Mouse (Mus musculus) regulatory T cell (primary cell): ENCODE results near the gene Rspry1.

ENCODE experiments used
- in situ Hi-C: fragments of 300-600 bp; cut with MboI, MseI; formaldehyde crosslinking; loops from one replicate; pipeline ENCODE4 v1.15.1; 2025; ENCODE audit warnings: high pct_unique_total_duplicates

Rspry1 gene

DNA sequence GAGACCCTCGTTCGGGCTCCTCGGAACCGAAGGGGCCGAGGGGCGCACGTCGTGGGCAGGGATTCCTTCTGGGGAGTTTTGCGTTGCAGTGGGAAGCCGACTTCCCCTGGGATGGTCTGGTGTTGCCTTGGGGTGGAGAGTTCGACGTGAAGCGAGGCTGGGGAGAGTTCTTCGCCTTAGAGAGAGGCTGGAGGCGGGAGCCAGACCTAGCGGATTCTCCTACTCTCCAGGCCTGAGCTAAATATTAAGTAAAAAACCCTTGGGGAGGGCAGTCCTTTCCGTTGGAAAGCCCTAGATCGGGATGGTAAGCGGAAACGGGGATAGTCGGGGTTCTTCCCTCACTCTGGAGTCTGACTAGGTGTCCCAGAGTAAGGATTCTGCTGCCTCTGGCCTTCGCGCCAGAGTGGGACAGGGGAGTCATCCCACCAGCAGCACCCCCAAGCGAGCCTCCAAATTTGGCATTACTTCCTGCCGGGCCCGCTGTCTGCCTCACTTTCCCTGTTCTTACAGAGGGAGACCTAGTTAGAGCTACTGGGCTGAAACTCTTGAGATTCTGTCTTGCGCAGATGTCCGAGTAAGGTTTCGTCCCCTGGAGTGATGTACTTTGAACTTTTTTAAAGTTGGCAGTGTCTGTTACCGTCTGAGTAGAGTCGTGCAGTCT, 864 bp downstream of the Rspry1 start:
- in situ Hi-C loops = no loop called here

DNA sequence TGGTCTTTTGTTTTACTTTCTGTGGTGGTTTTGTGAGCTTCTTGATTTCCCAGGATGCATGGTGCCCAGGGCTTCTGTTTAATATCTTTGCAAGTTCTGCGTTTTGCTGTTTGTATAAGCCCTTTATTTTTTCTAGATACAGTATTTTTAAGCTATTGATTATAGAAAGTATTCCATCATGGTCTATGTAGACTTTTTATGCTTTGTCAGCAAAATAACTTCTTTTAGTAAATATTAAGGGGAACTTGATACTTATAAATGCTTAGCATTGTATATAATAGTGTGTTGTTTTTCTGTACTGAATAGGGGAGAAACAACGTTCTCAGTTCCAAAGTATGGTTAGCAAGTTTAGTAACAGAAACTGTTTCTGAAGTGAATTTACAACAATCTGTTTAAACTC, 2.3 kb downstream of the Rspry1 start:
- in situ Hi-C loops = no loop called here

DNA sequence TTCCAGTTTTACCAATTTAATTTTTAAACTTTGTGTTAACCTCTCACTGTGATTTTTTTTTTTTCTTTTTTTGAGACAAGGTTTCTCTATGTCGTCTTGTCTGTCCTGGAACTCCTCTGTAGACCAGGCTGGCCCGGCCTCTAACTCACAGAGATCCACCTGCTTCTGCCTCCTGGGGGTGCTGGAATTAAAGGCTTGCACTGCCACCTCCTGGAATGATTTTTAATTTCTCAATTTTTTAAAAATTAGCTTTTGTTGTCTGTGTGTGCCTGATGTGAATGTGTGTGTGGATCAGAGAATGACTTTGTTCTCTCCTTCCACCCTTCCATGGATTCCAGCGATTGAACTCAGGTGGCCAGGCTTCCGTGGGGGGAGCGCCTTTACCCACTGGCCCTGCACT, 5.3 kb downstream of the Rspry1 start:
- in situ Hi-C loops = no loop called here

DNA sequence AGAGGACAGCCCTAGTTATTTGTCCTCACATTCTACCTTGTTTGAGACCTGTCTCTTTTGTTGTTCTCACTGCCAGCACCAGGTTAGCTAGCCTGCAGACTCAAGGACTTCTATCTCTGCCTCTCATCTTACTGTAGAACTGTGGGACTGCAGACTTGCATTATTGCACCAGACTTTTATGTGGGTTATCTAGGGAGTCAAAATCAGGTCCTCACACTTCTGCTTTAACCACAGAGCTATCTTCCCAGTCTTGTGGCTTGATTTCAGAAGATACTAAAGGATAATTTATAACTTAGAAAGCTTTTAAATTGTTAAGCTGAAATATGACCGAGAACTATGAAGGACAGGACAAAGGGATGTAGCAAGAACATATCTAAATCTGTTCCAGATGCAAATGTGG, 23.1 kb downstream of the Rspry1 start:
- in situ Hi-C loops = no loop called here

DNA sequence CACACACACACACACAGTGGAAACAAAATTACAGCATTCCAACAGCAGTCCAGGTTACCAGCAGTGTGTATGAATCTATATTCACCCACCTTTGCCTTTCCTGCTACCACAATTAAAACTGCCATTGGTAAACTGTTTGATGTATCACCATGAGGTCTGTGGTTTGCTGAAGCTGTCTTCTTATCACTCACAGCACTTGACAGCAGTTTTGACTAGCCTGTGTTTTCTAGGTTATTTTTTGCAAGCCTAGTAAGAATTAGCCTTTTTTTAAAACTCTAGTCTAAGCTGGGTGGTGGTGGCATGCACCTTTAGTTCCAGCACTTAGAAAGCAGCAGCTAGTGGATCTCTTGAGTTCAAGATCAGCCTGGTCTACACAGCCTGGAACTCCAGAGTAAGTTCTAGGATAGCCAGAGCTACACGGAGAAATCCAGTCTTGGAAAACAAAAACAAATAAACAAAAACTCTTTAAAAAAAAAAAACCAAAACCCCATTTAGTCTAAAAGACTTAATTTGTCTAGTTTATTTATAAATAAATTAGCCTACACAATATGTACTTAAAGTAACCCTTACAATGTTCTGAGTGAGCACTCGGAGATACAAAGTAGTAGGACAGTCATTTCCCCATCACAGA, 31.9 kb downstream of the Rspry1 start:
- in situ Hi-C loops = no loop called here

DNA sequence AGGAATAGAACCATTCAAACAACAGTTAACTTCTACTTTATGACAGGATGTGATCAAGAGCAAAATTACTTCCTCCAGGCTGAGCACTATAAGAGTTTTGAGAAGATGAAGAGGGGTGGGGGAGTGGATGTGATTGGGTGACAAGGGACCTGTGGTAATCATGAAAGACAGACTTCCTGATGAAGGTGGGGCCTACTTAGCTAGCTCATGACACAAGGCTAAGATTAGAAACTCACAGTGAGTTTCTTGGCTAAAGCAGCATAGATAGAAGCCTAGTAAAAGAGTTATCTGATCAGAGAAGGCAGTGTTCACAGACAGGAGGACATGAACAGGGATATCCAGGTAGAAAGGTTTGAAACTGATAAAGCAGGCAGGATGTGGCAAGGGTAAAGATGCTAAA, 32.5 kb downstream of the Rspry1 start:
- in situ Hi-C loops = no loop called here

DNA sequence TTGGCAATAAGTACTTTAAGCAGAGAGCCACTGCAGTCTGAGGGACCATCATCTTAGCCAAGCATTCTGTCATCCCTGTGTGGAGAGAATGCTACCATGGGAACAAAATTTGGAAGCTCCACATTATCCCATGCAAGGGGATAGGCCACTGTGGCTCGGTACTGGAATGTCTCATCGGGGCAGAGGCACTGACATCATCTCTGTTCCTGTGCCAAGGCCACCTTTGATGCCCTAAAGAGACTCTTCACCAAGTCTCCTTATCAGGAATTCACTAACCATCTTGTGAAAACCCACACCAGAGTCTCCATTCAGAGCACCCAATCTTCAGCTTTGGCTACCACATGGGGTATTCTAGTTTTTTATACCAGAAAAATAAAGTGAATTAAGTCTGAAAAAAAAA, 39.4 kb downstream of the Rspry1 start:
- in situ Hi-C loops = no loop called here

DNA sequence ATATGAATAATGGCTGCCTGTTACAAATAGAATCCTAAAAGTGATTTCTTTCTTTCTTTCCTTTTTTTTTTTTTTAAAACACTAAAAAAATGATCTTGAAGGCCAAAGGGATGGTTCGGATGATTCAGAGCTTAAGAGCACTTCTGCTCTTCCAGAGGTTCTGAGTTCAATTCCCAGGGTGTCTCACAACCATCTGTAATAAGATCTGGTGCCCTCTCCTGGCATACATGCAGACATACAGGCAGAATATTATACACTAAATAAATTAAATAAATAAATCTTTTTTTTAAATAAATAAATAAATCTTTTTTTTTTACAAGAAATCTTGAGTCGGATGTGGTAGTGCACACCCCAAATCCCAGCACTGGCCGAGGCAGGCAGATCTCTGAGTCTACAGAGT, 40.2 kb downstream of the Rspry1 start:
- in situ Hi-C loops = no loop called here

DNA sequence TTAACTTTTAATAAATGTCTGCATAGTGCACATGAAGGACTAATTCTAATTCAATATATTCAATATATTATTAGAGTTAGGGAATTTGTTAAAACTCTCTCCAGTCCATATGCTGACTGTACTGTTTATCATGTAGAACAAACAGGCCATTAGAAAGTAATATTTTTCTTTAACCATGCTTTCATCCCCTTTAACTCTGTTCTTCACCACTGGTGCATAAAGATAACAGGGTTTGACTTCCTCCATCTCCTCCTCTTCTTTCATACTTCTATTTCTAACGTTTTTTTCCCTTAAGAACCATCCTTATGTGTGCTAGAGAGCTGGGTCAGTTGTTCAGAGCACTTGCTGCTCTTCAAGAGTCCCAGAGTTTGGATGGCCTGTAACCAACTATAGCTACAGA, 43.5 kb downstream of the Rspry1 start:
- in situ Hi-C loops = no loop called here

DNA sequence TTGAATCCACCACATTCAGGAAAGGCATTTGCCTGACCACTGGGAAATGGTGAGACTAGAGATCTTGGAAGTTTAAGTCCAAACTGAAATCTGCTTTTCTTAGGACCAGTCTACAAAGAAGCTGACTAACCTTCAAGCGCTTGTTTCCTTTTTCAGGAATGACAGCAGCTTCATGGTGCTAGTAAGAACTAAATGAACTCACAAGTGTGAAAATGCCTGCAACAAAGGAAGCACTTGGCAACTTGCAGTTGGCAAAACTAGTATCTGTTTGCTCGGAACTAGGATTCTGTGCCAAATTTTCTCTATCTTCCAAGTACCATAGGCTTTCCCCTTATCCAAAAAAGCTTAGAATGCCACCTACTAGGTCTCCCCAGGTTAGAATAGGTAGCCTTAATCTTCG, 44.4 kb downstream of the Rspry1 start:
- in situ Hi-C loops = no loop called here

DNA sequence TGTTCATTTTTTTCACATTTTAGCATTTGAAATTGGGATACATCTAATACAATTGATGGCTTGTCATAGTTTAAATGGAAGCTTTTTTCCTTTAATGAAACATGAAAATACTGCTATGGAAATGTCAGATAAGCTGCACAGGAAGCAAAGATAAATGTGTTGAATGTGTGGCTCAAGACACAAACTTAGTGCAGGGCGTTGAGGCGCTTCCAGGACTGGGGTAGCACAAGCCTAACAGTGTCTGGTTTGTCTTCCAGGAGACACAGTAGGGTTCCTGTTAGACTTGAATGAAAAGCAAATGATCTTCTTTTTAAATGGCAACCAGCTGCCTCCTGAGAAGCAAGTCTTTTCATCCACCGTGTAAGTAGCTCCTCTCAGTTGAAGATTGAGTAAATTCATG, 47.8 kb downstream of the Rspry1 start:
- in situ Hi-C loops = no loop called here

DNA sequence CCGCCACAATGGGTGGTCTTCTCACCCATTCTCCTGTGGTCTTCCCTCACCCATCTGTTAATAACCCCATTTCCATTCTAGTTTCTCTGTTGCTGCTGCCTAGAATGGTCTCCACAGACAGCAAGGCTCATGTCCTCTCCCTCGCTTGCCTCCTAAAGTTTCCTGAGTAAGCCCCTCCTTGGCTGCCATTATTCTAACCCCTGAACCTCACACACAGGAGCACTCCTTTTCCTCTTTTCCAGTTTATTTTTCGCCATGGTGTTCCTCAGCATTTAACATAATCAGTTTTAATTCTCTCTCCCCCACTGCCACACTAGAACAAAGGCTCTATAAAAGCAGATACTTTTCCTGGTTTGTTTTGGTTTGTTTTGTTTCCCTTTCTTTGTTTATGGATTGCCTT, 51.2 kb downstream of the Rspry1 start:
- in situ Hi-C loops = no loop called here

DNA sequence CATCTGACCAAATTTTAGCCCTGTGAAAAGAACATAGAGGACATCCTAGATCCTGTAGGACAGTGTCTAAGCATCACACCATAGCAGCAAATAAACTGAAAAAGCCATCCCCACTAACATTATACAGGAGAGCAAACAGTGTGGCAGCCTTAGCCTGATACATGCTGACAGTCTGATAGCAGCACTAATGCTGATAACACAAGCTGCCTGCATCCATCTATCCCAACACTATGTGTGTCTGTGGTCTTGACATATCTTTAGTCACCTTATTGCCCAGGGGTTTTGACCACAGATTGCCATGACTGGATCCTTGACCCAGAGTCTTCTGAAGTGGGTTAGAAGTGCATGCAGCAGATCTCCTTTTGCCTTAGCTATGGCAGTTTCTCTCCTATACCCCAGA, 53.3 kb downstream of the Rspry1 start:
- in situ Hi-C loops = no loop called here

DNA sequence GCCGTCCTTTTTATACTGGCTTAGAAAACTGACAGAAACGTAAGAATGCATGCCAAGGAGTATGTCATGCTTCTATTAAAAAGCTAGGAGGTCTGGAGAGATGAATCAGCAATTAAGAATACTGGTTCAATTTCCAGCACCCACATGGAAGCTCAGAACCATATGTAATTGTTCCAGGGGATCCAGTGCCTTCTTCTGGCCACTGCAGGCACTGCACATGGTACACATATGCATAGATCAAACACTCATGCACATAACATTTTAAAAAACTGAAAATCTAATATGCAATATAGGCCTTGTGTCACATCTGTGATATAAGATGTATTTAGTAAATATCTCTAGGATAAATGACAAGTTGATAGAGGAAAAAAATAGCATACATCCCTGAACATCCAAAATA, 56.3 kb downstream of the Rspry1 start:
- in situ Hi-C loops = no loop called here

DNA sequence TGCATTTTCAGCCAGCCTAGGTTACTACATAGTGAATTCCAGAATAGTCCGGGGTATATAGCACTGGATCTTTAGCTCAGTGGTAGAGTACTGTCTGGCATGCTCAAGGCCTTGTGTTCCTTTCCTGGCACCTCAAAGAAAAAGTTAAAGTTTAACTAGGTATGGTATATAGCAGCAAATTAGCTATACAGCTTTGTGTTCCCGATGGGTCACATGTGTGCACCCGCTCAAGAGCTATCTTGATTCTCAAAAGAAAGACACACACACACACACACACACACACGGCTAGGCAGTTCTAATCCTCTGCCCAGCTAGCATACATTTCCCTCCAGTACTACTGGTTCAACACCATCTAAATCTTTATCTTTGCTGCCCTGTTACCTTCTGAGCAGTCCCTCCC, 58.7 kb downstream of the Rspry1 start:
- in situ Hi-C loops = no loop called here

DNA sequence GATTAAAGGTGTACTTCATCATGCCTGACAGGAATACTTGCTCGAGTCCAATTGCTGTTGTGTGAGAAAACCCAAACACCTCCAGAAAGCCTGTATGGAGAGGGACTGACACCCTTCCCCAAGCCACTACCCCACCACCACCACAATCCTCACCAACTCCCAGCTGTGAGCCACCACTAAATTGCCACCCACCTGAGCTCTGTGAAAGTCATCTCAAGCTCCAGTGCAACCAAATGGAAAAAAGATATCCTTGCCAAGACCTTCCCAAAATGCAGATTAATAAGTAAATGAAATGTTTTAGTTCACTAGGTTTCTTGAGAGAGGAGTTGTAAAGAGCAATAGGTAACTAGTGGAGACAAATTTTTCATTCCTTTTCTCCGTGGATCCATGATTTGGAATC, 63.0 kb downstream of the Rspry1 start:
- in situ Hi-C loops = no loop called here

DNA sequence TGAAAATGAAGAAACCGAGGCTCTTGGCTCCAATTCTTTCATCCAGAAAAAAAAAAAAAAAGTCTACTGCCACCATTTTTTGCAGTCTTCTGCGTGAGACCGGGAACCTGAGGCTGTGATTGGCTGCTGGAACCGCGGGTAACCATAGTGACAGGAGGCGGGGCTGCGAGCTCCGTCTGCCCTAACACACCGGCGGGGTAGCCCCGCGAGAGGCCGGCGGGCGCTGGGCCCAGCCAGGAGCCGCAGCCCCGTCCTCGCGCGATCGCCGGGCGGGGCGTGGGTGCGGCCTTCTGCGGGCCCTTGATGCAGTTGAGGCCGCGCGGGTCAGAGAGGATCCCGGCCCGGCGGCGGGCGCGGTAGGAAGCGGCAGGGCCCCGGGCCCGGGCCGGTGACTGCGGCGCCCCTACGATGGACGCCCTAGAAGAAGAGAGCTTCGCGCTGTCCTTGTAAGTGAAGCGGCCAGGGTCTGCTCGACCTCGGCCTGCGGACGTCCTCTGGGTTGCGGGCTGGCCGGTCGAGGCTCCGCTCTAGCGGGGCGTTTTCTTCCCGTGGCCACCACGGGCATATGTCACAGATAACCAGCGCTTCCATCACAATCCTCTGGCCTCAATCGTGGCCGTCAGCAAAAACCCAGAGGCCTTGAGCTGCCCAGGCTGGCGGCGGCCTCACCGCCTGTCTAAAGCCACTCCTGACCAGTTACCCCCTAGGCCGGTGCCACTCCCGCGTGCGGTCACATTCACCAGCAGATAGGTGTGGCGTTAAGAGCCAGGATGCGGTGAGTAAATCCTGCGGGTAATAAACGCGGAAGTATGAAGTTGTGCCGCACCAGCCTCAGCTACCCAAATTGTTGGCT, 64.9 kb downstream of the Rspry1 start, which contains the start of gene Arl2bp:
Arl2bp (plus strand) TSS at position 145 of the 853 bp plus-strand sequence.
- in situ Hi-C loops = no loop called here

DNA sequence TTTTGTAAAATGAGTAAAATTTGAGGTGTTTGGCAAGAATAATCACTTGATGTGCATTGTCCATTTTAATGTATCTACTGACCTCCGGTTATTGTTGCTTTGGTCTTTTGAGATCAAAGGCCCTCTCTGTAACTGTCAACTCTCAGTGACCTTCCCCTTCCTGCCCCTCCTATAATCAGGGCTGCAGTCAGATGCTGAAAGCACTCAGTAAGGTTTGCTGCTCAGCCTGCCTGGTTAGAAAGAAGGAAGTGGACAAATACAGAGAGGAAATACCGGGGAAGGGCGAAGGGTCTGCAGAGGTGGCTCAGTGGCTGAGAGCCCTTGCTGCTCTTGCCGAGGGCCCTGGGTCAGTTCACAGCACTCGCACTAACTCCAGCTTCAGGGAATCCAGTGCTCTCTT, 72.6 kb downstream of the Rspry1 start:
- in situ Hi-C loops = no loop called here

DNA sequence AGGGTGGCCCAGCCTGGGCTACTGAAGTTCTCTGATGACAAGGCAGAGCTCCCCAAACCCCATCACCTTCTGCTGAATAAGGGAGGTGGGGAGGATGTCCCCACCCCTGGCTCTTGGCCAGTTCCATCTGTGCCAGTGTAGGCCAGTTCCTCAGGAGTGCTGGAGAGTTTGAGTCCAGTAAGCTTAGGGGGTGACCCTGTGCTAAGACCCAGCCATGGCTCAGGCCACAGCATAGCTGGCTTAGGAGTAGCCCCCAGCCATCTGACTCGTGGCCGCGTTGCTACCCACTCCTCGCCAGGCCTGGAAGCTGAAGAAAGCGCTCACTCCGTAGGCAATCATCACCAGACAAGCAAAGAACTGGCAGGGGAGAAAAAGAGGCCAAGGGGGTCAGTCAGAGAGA, 74.2 kb downstream of the Rspry1 start:
- in situ Hi-C loops = no loop called here

DNA sequence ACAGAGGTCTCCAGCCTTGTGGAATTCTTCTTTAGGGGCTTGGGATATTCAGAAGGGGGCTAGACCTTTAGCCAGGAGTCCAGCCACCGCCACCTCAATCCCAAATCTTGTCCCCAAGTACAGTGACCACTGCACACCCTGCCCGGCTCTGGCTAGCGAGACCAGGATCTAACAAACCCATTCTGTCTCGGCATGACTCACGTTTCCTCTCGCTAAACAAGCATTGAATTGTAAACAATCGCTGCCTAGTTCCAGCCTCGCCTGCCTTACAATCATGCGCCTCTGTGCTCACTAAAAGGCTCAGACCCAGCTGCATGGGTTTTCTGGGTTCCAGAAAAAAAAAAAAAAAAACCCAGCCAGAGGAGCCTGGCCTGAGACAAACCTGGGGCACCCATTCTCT, 76.8 kb downstream of the Rspry1 start:
- in situ Hi-C loops = no loop called here

DNA sequence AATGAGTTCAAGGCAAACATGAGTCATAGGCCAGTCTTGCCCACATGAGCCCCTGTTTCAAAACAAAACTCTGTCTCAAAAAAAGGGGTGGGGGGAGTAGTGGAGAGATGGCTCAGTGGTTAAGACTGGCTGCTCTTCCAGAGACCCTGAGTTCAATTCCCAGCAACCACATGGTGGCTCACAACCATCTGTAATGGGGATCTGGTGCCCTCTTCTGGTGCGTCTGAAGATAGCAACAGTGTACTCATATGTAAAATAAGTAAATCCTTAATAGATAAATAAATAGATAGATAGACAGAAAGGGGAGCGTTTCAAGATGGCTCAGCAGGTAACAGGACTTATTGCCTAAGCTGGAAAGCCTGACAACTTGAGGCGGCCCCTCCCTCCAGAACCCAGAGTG, 78.7 kb downstream of the Rspry1 start:
- in situ Hi-C loops = no loop called here

DNA sequence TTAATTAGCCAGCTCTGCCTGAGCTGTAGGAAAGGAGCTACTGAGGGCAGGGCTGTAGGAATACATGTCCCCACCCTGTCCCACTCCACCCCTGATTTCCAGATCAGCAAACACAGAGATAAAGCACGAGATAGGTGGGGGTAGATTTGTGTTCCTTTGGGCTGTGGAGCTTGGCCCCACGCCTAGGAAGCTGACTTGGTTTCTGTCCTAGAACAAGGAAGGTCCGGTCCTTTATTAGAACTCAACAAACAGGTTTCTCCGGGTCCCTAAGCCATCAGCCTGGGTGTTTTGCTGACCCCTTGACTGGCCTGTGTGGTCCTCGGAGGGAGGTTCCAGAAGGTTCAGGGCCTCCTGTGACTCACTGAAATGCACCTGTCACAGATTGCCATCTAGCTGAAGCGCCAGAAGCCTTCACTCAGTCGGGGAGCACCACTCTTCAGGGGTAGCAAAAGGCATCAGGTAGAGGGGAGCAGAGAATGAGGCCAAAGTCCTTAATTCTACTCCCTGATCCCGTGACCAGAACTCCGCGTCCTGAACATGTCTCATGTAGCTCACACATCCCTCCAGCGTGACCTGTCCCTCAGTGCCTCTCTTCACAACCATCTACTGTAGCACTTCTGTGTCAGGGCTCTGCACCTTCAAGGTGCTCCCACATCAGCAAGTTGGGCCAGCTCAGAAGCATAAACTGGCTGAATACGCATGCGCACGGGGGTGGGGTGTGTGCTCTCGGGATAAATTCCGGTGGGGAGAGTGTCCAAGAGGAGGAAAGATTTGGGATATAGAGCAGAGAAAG, 81.2 kb downstream of the Rspry1 start:
- in situ Hi-C loops = no loop called here
